Mouse (Mus musculus): ENCODE measurements around the gene Ucn3. TPM values are rescaled to one million over a fixed set of nuclear protein-coding genes. Genes with fewer than 3 reads are reported as not detected.
"Not testable (repeated sequence)": the region's sequence is repeated elsewhere in the genome, so short reads cannot be mapped to it uniquely, and the experiment has no call there.

The Ucn3 gene
- polyA plus RNA-seq, 1 experiment from 2014 or later = not detected

- H3K27me3 ChIP-seq = no peaks in the 10 kb centered on the region
- no peak overlapping the region for H3K4me2 ChIP-seq
- H3K9me3 ChIP-seq = peaks cover 12% of the 10 kb centered on the region
- H3K36me3 ChIP-seq = peaks cover 47% of the 10 kb centered on the region
- ATAC-seq (ENCODE audit: insufficient number of reproducible peaks, insufficient read depth, low FRiP score, low TSS enrichment, low read depth) = no peak
- H3K4me1 ChIP-seq (replicated peaks) = peaks cover 8% of the 10 kb centered on the region
- WGBS = 91% methylated on average over 4 of the region's 4 CpGs
- H3K9ac ChIP-seq (replicated peaks) = no peak overlapping the region
- no peak overlapping the region for H3K4me3 ChIP-seq (replicated peaks)
- H3K27ac ChIP-seq = no peak overlapping the region
Observed at GRCm38 (mm10) chr13:3913504-3913903, 31.6 kb downstream of the Ucn3 start.

GRCm38 (mm10) chr13:3910356-3910755, 34.8 kb downstream of the Ucn3 start:
- Histone ChIP-seq H3K27ac (no peak overlapping the region), H3K4me3 (replicated peaks) (no peak overlapping the region), H3K9me3 (peaks cover 3% of the 10 kb centered on the region), H3K36me3 (peaks cover 58% of the 10 kb centered on the region), H3K4me1 (replicated peaks) (no peaks in the 10 kb centered on the region), H3K9ac (replicated peaks) (no peak overlapping the region), H3K27me3 (no peaks in the 10 kb centered on the region), H3K4me2 (no peak overlapping the region)
- ATAC-seq (ENCODE audit: insufficient number of reproducible peaks, insufficient read depth, low FRiP score, low TSS enrichment, low read depth) = no peak
- WGBS = 89% methylated on average over 5 of the region's 5 CpGs

- Histone ChIP-seq H3K4me3 (replicated peaks) (no peak overlapping the region), H3K27ac (no peak overlapping the region), H3K4me1 (replicated peaks) (no peaks in the 10 kb centered on the region; the same call in 1 of the 2 replicates), H3K36me3 (peaks cover 53% of the 10 kb centered on the region), H3K4me2 (no peak overlapping the region), H3K27me3 (no peaks in the 10 kb centered on the region), H3K9me3 (no peaks in the 10 kb centered on the region; the same call in 1 of the 2 replicates), H3K9ac (replicated peaks) (no peak overlapping the region)
- no peak for ATAC-seq (ENCODE audit: insufficient number of reproducible peaks, insufficient read depth, low FRiP score, low TSS enrichment, low read depth)
- WGBS = 91% methylated on average over 4 of the region's 4 CpGs
Observed at GRCm38 (mm10) chr13:3908262-3908661, 36.9 kb downstream of the Ucn3 start.

DNA sequence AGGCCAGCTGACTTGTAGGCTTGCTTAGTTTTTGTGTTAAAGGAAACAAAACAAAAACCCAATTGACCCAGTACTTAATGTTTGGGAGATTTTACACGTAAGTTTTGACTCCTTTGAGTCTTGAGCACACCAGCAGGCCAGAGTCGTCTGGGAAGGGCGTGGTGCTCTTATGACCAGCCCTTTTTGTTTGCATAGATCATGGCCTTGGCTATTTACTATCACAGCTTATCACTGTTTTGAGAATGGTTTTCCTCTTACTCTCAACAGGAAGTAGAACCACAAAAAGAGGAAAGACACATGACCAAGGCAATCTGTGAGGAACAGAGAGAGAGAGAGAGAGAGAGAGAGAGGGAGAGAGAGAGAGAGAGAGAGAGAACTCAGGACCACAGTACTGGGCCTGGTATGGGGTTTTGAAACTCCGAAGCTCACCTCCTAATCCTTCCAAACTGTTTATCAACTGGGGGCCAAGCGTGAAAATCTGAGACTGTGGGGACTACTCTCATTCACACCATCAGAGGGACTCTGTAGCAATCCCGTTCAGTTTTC, 37.9 kb downstream of the Ucn3 start:
- H3K9ac ChIP-seq (replicated peaks) = no peak overlapping the region
- H3K36me3 ChIP-seq = peaks cover 46% of the 10 kb centered on the region
- ATAC-seq (ENCODE audit: insufficient number of reproducible peaks, insufficient read depth, low FRiP score, low TSS enrichment, low read depth) = no peak
- no peak overlapping the region for H3K4me3 ChIP-seq (replicated peaks)
- 89% methylated on average over 6 of the region's 6 CpGs for WGBS
- H3K9me3 ChIP-seq = no peaks in the 10 kb centered on the region; the same call in 1 of the 2 replicates
- no peak overlapping the region for H3K4me2 ChIP-seq
- no peaks in the 10 kb centered on the region; the same call in 1 of the 2 replicates for H3K4me1 ChIP-seq (replicated peaks)
- H3K27ac ChIP-seq = no peak overlapping the region
- no peaks in the 10 kb centered on the region for H3K27me3 ChIP-seq

DNA sequence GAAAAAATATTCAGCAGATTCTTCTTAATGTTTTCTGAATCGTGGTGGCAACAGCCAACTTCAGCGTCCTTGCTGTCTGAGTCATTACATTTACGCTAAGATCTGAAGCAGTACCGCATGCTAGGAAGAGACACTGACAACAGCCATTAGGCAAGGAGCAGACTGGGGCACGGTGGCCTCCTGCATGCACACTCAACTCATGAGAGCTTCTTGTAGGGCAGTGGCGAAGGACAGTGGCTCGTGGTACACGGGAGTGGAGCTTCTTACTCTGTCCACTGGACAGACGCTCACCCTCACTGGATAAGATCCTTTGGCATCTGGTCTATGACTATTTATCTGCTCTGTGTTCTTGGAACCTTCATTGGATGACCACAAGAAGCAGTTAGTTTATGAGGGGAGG, 45.8 kb downstream of the Ucn3 start:
- Histone ChIP-seq H3K4me2 (no peak overlapping the region), H3K9me3 (no peaks in the 10 kb centered on the region), H3K27me3 (no peaks in the 10 kb centered on the region), H3K9ac (replicated peaks) (no peak overlapping the region), H3K36me3 (peaks cover 27% of the 10 kb centered on the region), H3K4me1 (replicated peaks) (peaks cover 5% of the 10 kb centered on the region), H3K27ac (no peak overlapping the region), H3K4me3 (replicated peaks) (no peak overlapping the region)
- WGBS = 89% methylated on average over 9 of the region's 9 CpGs
- no peak for ATAC-seq (ENCODE audit: insufficient number of reproducible peaks, insufficient read depth, low FRiP score, low TSS enrichment, low read depth)

DNA sequence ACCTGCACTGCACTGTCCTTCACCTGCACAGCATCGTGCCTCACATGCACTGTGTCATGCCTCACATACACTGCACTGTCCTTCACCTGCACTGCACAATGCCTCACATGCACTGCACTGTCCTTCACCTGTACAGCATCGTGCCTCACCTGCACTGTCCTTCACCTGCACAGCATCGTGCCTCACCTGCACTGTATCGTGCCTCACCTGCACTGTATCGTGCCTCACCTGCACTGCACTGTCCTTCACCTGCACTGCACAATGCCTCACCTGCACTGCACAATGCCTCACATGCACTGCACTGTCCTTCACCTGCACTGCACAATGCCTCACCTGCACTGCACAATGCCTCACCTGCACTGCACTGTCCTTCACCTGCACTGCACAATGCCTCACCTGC, 46.9 kb downstream of the Ucn3 start:
- WGBS = 94% methylated on average over 5 of the region's 5 CpGs
- Histone ChIP-seq H3K4me1 (replicated peaks) (peaks cover 12% of the 10 kb centered on the region), H3K36me3 (peaks cover 27% of the 10 kb centered on the region)
- not testable (repeated sequence) for H3K9ac ChIP-seq (replicated peaks); ATAC-seq (ENCODE audit: insufficient number of reproducible peaks, insufficient read depth, low FRiP score, low TSS enrichment, low read depth); H3K27me3 ChIP-seq; H3K4me3 ChIP-seq (replicated peaks); H3K9me3 ChIP-seq; H3K27ac ChIP-seq; H3K4me2 ChIP-seq

- Histone ChIP-seq H3K9ac (replicated peaks) (no peak overlapping the region), H3K27me3 (no peaks in the 10 kb centered on the region), H3K4me1 (replicated peaks) (peaks cover 13% of the 10 kb centered on the region), H3K36me3 (peaks cover 27% of the 10 kb centered on the region), H3K4me2 (no peak overlapping the region), H3K9me3 (no peaks in the 10 kb centered on the region), H3K27ac (no peak overlapping the region), H3K4me3 (replicated peaks) (no peak overlapping the region)
- ATAC-seq (ENCODE audit: insufficient number of reproducible peaks, insufficient read depth, low FRiP score, low TSS enrichment, low read depth) = no peak
- 42% methylated on average over 5 of the region's 5 CpGs for WGBS
Observed at GRCm38 (mm10) chr13:3896913-3897312, 48.2 kb downstream of the Ucn3 start.

- H3K4me3 ChIP-seq (replicated peaks) = no peak overlapping the region
- no peak overlapping the region for H3K27ac ChIP-seq
- H3K9me3 ChIP-seq = no peaks in the 10 kb centered on the region
- H3K9ac ChIP-seq (replicated peaks) = no peak overlapping the region
- no peak overlapping the region for H3K4me2 ChIP-seq
- 93% methylated on average over 6 of the region's 6 CpGs for WGBS
- H3K4me1 ChIP-seq (replicated peaks) = peaks cover 20% of the 10 kb centered on the region
- H3K27me3 ChIP-seq = no peaks in the 10 kb centered on the region
- peaks cover 27% of the 10 kb centered on the region for H3K36me3 ChIP-seq
- ATAC-seq (ENCODE audit: insufficient number of reproducible peaks, insufficient read depth, low FRiP score, low TSS enrichment, low read depth) = no peak
Observed at GRCm38 (mm10) chr13:3896032-3896431, 49.1 kb downstream of the Ucn3 start.

DNA sequence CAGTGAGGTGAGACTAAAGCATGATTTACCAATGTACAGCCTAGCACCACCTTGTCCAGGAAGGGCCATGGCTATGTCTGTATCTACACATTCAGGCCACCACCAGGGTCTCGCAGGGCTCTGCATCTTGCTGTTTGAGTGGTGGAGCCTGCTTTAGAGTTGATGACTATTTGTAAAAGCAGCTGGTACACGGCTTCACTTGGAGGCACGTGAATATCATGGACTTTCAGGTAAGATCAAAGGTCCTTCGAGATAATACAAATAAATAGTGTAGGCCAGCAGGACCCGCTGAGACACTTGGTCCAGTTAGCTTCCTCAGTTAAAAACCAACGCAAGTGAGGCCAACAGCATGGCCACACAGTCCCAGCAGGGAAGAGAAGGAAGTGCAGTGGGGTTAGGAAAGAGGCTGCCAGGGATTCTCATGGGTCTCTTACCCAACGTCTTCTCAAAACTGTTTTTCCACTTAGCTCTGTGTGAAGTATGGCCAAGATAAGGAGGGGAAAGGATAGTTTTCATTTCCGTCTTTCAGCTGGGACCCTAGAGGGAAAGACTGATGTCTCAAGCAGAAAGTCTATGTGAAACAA, 49.7 kb downstream of the Ucn3 start:
- ATAC-seq (ENCODE audit: insufficient number of reproducible peaks, insufficient read depth, low FRiP score, low TSS enrichment, low read depth) = no peak
- no peaks in the 10 kb centered on the region for H3K9me3 ChIP-seq
- H3K4me2 ChIP-seq = no peak overlapping the region
- no peaks in the 10 kb centered on the region for H3K27me3 ChIP-seq
- peaks cover 22% of the 10 kb centered on the region for H3K36me3 ChIP-seq
- no peak overlapping the region for H3K4me3 ChIP-seq (replicated peaks)
- 91% methylated on average over 8 of the region's 8 CpGs for WGBS
- H3K4me1 ChIP-seq (replicated peaks) = peaks cover 20% of the 10 kb centered on the region
- H3K27ac ChIP-seq = no peak overlapping the region
- H3K9ac ChIP-seq (replicated peaks) = no peak overlapping the region

- Histone ChIP-seq H3K4me3 (replicated peaks) (no peak overlapping the region), H3K36me3 (peaks cover 14% of the 10 kb centered on the region; the same call in 1 of the 2 replicates), H3K4me1 (replicated peaks) (peaks cover 24% of the 10 kb centered on the region), H3K27me3 (no peaks in the 10 kb centered on the region), H3K9ac (replicated peaks) (no peak overlapping the region), H3K27ac (0 out of 2 replicates have a peak overlapping the region, but pooled peaks have one; percentile 26), H3K9me3 (no peaks in the 10 kb centered on the region), H3K4me2 (no peak overlapping the region)
- WGBS = 66% methylated on average over 8 of the region's 8 CpGs
- ATAC-seq (ENCODE audit: insufficient number of reproducible peaks, insufficient read depth, low FRiP score, low TSS enrichment, low read depth) = no peak
Observed at GRCm38 (mm10) chr13:3894549-3894948, 50.6 kb downstream of the Ucn3 start.

DNA sequence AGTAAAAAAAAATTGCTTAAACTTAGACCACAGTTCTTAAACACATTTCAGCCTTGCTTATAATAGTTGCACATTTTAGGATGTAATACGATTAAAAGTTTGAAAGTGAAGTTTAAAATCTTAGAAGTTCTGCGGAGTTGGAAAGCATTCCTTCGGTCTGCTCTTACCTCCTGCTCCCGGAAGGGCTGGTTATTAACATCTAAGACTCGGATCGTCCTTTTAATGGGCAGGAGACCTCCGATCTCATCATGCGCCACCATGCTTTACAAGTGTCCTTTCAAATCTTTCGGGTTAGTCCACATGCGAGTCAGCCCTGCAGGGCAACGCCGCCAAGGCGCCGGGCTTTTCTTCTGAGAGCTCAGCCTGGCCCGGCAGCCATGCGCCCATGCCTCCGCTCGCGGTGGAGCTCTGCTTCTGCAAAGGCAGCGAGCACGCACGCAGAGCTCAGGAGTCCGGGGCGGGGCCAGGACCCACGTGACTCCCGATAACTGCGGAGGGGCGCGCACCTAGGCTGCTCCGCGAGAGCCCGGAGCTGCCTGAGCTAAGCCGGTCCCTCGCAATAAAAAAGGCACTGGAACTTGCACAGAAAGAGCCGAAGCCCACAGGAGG, 51.9 kb downstream of the Ucn3 start:
- H3K27ac ChIP-seq = peak overlapping the region; percentile 91
- H3K4me3 ChIP-seq (replicated peaks) = peak overlapping the region; percentile 63
- peak overlapping the region; percentile 69 for H3K4me2 ChIP-seq
- ATAC-seq (ENCODE audit: insufficient number of reproducible peaks, insufficient read depth, low FRiP score, low TSS enrichment, low read depth) = peak; percentile 96
- H3K9ac ChIP-seq (replicated peaks) = peak overlapping the region; percentile 83
- H3K4me1 ChIP-seq (replicated peaks) = peaks cover 24% of the 10 kb centered on the region
- H3K36me3 ChIP-seq = peaks cover 22% of the 10 kb centered on the region
- under 1% methylated on average over 35 of the region's 35 CpGs for WGBS
- no peaks in the 10 kb centered on the region for H3K9me3 ChIP-seq
- no peaks in the 10 kb centered on the region for H3K27me3 ChIP-seq
